Mouse (Mus musculus): ENCODE measurements at regions not wholly inside any gene's neighbourhood (a gene's known extent, or its start where the extent isn't known, plus 50 kb on each side); places are given as distances from the start of the nearest gene placed in this dataset.

- Histone ChIP-seq H3K27ac (no peak overlapping the region), H3K4me3 (no peak overlapping the region), H3K4me1 (no peaks in the 10 kb centered on the region), H3K4me2 (no peak overlapping the region), H3K36me3 (replicated peaks) (no peaks in the 10 kb centered on the region), H3K9me3 (no peaks in the 10 kb centered on the region), H3K9ac (no peak overlapping the region), H3K27me3 (replicated peaks) (no peaks in the 10 kb centered on the region)
- ATAC-seq (replicated peaks), result no peak
- 92% methylated on average over 17 of the region's 17 CpGs for WGBS
Measured at GRCm38 (mm10) chr19:56089795-56090375, 197.1 kb upstream of the Habp2 start.

GRCm38 (mm10) chr19:56091581-56091980 lies 195.4 kb upstream of the Habp2 start:
- Histone ChIP-seq H3K9me3 (no peaks in the 10 kb centered on the region), H3K4me2 (no peak overlapping the region), H3K36me3 (replicated peaks) (no peaks in the 10 kb centered on the region), H3K4me1 (no peaks in the 10 kb centered on the region), H3K27ac (no peak overlapping the region), H3K27me3 (replicated peaks) (no peaks in the 10 kb centered on the region), H3K9ac (no peak overlapping the region), H3K4me3 (no peak overlapping the region)
- no peak for ATAC-seq (replicated peaks)
- WGBS, result 95% methylated on average over 5 of the region's 5 CpGs

GRCm38 (mm10) chr19:56095873-56096272 lies 191.1 kb upstream of the Habp2 start:
- Histone ChIP-seq H3K27me3 (replicated peaks) (no peaks in the 10 kb centered on the region), H3K4me1 (no peaks in the 10 kb centered on the region), H3K4me2 (no peak overlapping the region), H3K36me3 (replicated peaks) (no peaks in the 10 kb centered on the region), H3K4me3 (no peak overlapping the region), H3K27ac (no peak overlapping the region), H3K9me3 (no peaks in the 10 kb centered on the region), H3K9ac (no peak overlapping the region)
- no peak for ATAC-seq (replicated peaks)
- 88% methylated on average over 6 of the region's 6 CpGs for WGBS

GRCm38 (mm10) chr19:56099725-56100124 lies 187.2 kb upstream of the Habp2 start:
- H3K9ac ChIP-seq, result no peak overlapping the region
- no peaks in the 10 kb centered on the region for H3K27me3 ChIP-seq (replicated peaks)
- H3K9me3 ChIP-seq, result no peaks in the 10 kb centered on the region
- H3K4me1 ChIP-seq, result no peaks in the 10 kb centered on the region
- no peaks in the 10 kb centered on the region for H3K36me3 ChIP-seq (replicated peaks)
- ATAC-seq (replicated peaks), result no peak
- no peak overlapping the region for H3K4me2 ChIP-seq
- no peak overlapping the region for H3K27ac ChIP-seq
- WGBS, result 86% methylated on average over 9 of the region's 9 CpGs
- no peak overlapping the region for H3K4me3 ChIP-seq

- Histone ChIP-seq H3K4me1 (peaks cover 1% of the 10 kb centered on the region; the same call in 1 of the 2 replicates), H3K4me2 (no peak overlapping the region), H3K9ac (no peak overlapping the region), H3K27ac (no peak overlapping the region), H3K36me3 (replicated peaks) (no peaks in the 10 kb centered on the region), H3K4me3 (no peak overlapping the region), H3K9me3 (no peaks in the 10 kb centered on the region), H3K27me3 (replicated peaks) (no peaks in the 10 kb centered on the region)
- no peak for ATAC-seq (replicated peaks)
- 67% methylated on average over 4 of the region's 4 CpGs for WGBS
Measured at GRCm38 (mm10) chr19:56100131-56100872, 186.6 kb upstream of the Habp2 start.

- no peak for ATAC-seq (replicated peaks)
- no peak overlapping the region for H3K4me2 ChIP-seq
- no peak overlapping the region for H3K27ac ChIP-seq
- no peaks in the 10 kb centered on the region for H3K36me3 ChIP-seq (replicated peaks)
- H3K27me3 ChIP-seq (replicated peaks), result no peaks in the 10 kb centered on the region
- 0 out of 2 replicates have a peak, but pooled peaks cover under 1% of the 10 kb centered on the region for H3K9me3 ChIP-seq
- 75% methylated on average over 7 of the region's 7 CpGs for WGBS
- no peak overlapping the region for H3K9ac ChIP-seq
- peaks cover 7% of the 10 kb centered on the region; the same call in 1 of the 2 replicates for H3K4me1 ChIP-seq
- H3K4me3 ChIP-seq, result no peak overlapping the region
Measured at GRCm38 (mm10) chr19:56102454-56103080, 184.4 kb upstream of the Habp2 start.

GRCm38 (mm10) chr19:56105073-56105451 lies 181.9 kb upstream of the Habp2 start:
- H3K4me1 ChIP-seq, result peaks cover 7% of the 10 kb centered on the region; the same call in 1 of the 2 replicates
- H3K4me2 ChIP-seq, result no peak overlapping the region
- H3K4me3 ChIP-seq, result no peak overlapping the region
- H3K9ac ChIP-seq, result no peak overlapping the region
- no peaks in the 10 kb centered on the region for H3K36me3 ChIP-seq (replicated peaks)
- ATAC-seq (replicated peaks), result no peak
- no peak overlapping the region for H3K27ac ChIP-seq
- 0 out of 2 replicates have a peak, but pooled peaks cover 6% of the 10 kb centered on the region for H3K9me3 ChIP-seq
- H3K27me3 ChIP-seq (replicated peaks), result no peaks in the 10 kb centered on the region
- WGBS, result 68% methylated on average over 4 of the region's 4 CpGs

- 47% methylated on average over 23 of the region's 23 CpGs for WGBS
- Histone ChIP-seq H3K4me1 (peaks cover 7% of the 10 kb centered on the region; the same call in 1 of the 2 replicates), H3K27ac (no peak overlapping the region), H3K36me3 (replicated peaks) (no peaks in the 10 kb centered on the region), H3K9me3 (0 out of 2 replicates have a peak, but pooled peaks cover 6% of the 10 kb centered on the region), H3K9ac (no peak overlapping the region), H3K4me3 (no peak overlapping the region), H3K27me3 (replicated peaks) (no peaks in the 10 kb centered on the region), H3K4me2 (no peak overlapping the region)
- no peak for ATAC-seq (replicated peaks)
Measured at GRCm38 (mm10) chr19:56105452-56106091, 181.4 kb upstream of the Habp2 start.

- no peak overlapping the region for H3K4me2 ChIP-seq
- ATAC-seq (replicated peaks), result no peak
- no peak overlapping the region for H3K27ac ChIP-seq
- H3K9me3 ChIP-seq, result 0 out of 2 replicates have a peak, but pooled peaks cover 6% of the 10 kb centered on the region
- H3K4me3 ChIP-seq, result no peak overlapping the region
- no peak overlapping the region for H3K9ac ChIP-seq
- H3K27me3 ChIP-seq (replicated peaks), result no peaks in the 10 kb centered on the region
- no peaks in the 10 kb centered on the region for H3K36me3 ChIP-seq (replicated peaks)
- peaks cover 7% of the 10 kb centered on the region; the same call in 1 of the 2 replicates for H3K4me1 ChIP-seq
- 93% methylated on average over 6 of the region's 6 CpGs for WGBS
Measured at GRCm38 (mm10) chr19:56108796-56109195, 178.1 kb upstream of the Habp2 start.

- H3K4me2 ChIP-seq, result no peak overlapping the region
- no peaks in the 10 kb centered on the region for H3K36me3 ChIP-seq (replicated peaks)
- H3K9me3 ChIP-seq, result no peaks in the 10 kb centered on the region
- WGBS, result 16% methylated on average over 15 of the region's 15 CpGs
- no peak for ATAC-seq (replicated peaks)
- H3K4me3 ChIP-seq, result no peak overlapping the region
- H3K4me1 ChIP-seq, result peaks cover 9% of the 10 kb centered on the region; the same call in 1 of the 2 replicates
- no peak overlapping the region for H3K27ac ChIP-seq
- H3K9ac ChIP-seq, result no peak overlapping the region
- H3K27me3 ChIP-seq (replicated peaks), result no peaks in the 10 kb centered on the region
Measured at GRCm38 (mm10) chr19:56115552-56116284, 171.2 kb upstream of the Habp2 start.

- H3K9me3 ChIP-seq, result no peaks in the 10 kb centered on the region
- no peaks in the 10 kb centered on the region for H3K36me3 ChIP-seq (replicated peaks)
- WGBS, result 51% methylated on average over 7 of the region's 7 CpGs
- no peak overlapping the region for H3K9ac ChIP-seq
- no peak for ATAC-seq (replicated peaks)
- peaks cover 9% of the 10 kb centered on the region; the same call in 1 of the 2 replicates for H3K4me1 ChIP-seq
- no peaks in the 10 kb centered on the region for H3K27me3 ChIP-seq (replicated peaks)
- no peak overlapping the region for H3K4me3 ChIP-seq
- no peak overlapping the region for H3K27ac ChIP-seq
- H3K4me2 ChIP-seq, result no peak overlapping the region
Measured at GRCm38 (mm10) chr19:56116285-56116680, 170.7 kb upstream of the Habp2 start.

- 84% methylated on average over 7 of the region's 7 CpGs for WGBS
- H3K9me3 ChIP-seq, result no peaks in the 10 kb centered on the region
- peaks cover 7% of the 10 kb centered on the region; the same call in 1 of the 2 replicates for H3K4me1 ChIP-seq
- H3K4me3 ChIP-seq, result no peak overlapping the region
- no peak overlapping the region for H3K9ac ChIP-seq
- no peak overlapping the region for H3K27ac ChIP-seq
- no peak overlapping the region for H3K4me2 ChIP-seq
- ATAC-seq (replicated peaks), result no peak
- H3K36me3 ChIP-seq (replicated peaks), result no peaks in the 10 kb centered on the region
- no peaks in the 10 kb centered on the region for H3K27me3 ChIP-seq (replicated peaks)
Measured at GRCm38 (mm10) chr19:56120723-56121122, 166.2 kb upstream of the Habp2 start.

Measured in midbrain, embryonic 15.5 days (tissue).